Mouse (Mus musculus): ENCODE measurements around the gene Dennd4a. TPM values are rescaled to one million over a fixed set of nuclear protein-coding genes. Genes with fewer than 3 reads are reported as not detected.

The Dennd4a gene
- polyA plus RNA-seq (2014; fragmentation: Illumina TruSeq; extraction: RNeasy Lipid Tissue Mini Kit (QIAGEN cat#74804); ENCODE audit: low read depth, low replicate concordance) = 20.9 TPM

GRCm38 (mm10) chr9:64810822-64811537, at the start of gene Dennd4a:
Dennd4a (plus strand) TSS chr9:64811340.

GRCm38 (mm10) chr9:64951161-64951657, 140.1 kb downstream of the Dennd4a start, which contains the start of gene Slc24a1:
Slc24a1 (minus strand) TSS chr9:64951607.

GRCm38 (mm10) chr9:64960117-64960977, 149.2 kb downstream of the Dennd4a start, which contains the start of gene Ints14:
Ints14 (plus strand) TSS chr9:64960905.

Other genes with a start within 250 kb of the Dennd4a start
- 666 TPM for gene Rab11a, start 73.6 kb upstream of the Dennd4a start, polyA plus RNA-seq (2014; fragmentation: Illumina TruSeq; extraction: RNeasy Lipid Tissue Mini Kit (QIAGEN cat#74804); ENCODE audit: low read depth, low replicate concordance)
- not detected for gene Slc24a1, start 140.3 kb downstream of the Dennd4a start, polyA plus RNA-seq (2014; fragmentation: Illumina TruSeq; extraction: RNeasy Lipid Tissue Mini Kit (QIAGEN cat#74804); ENCODE audit: low read depth, low replicate concordance)
- gene Ints14, start 149.6 kb downstream of the Dennd4a start, polyA plus RNA-seq (2014; fragmentation: Illumina TruSeq; extraction: RNeasy Lipid Tissue Mini Kit (QIAGEN cat#74804); ENCODE audit: low read depth, low replicate concordance) = 18.0 TPM
- 105 TPM for gene Hacd3, start 210.4 kb downstream of the Dennd4a start, polyA plus RNA-seq (2014; fragmentation: Illumina TruSeq; extraction: RNeasy Lipid Tissue Mini Kit (QIAGEN cat#74804); ENCODE audit: low read depth, low replicate concordance)
- 181 TPM for gene Dpp8, start 221.1 kb downstream of the Dennd4a start, polyA plus RNA-seq (2014; fragmentation: Illumina TruSeq; extraction: RNeasy Lipid Tissue Mini Kit (QIAGEN cat#74804); ENCODE audit: low read depth, low replicate concordance)

Data from sigmoid colon, adult 10 weeks (tissue).